Mouse (Mus musculus): ENCODE measurements around the gene 1810009A15Rik.
A peak's percentile ranks its signal among the peaks of the same experiment; 100 is the strongest.

1810009A15Rik gene

GRCm38 (mm10) chr19:8921741-8922140, 33.1 kb downstream of the 1810009A15Rik start:
- DNase-seq = no peak

GRCm38 (mm10) chr19:8926766-8927165, 38.1 kb downstream of the 1810009A15Rik start:
- DNase-seq = no peak

GRCm38 (mm10) chr19:8927891-8928525, 39.4 kb downstream of the 1810009A15Rik start:
- DNase-seq = no peak

- DNase-seq = no peak
Observed at GRCm38 (mm10) chr19:8928689-8929223, 40.1 kb downstream of the 1810009A15Rik start.

GRCm38 (mm10) chr19:8929224-8930088, 40.8 kb downstream of the 1810009A15Rik start, which contains the start of the genes Rom1 and Eml3:
Rom1 (minus strand) TSS chr19:8929356.
Eml3 (plus strand) TSS chr19:8929552.
- peak; percentile 96 for DNase-seq

- DNase-seq = no peak
Observed at GRCm38 (mm10) chr19:8930117-8930516, 41.5 kb downstream of the 1810009A15Rik start.

- DNase-seq = no peak
Observed at GRCm38 (mm10) chr19:8930771-8931170, 42.1 kb downstream of the 1810009A15Rik start.

GRCm38 (mm10) chr19:8936736-8937135, 48.1 kb downstream of the 1810009A15Rik start:
- DNase-seq = no peak
